Mouse (Mus musculus) monocyte, adult 2 months (primary cell): ENCODE results near the gene Crocc.
A peak's percentile ranks its signal among the peaks of the same experiment; 100 is the strongest.

ENCODE experiments used
- DNase-seq, 2 experiments: peaks; one replicate each; pipeline ENCODE4 v3.0.0; 2022; ENCODE audit warnings: low spot score in 2 of 2, low read depth in 1 of 2

Crocc gene

GRCm38 (mm10) chr4:141067516-141068046 is 7.2 kb upstream of the Crocc start:
- DNase-seq: no peak

GRCm38 (mm10) chr4:141066709-141067515 is 6.6 kb upstream of the Crocc start:
- no peak for DNase-seq

- peak; percentile 45 to 64 for DNase-seq
Observed at GRCm38 (mm10) chr4:141065123-141065522, 4.8 kb upstream of the Crocc start.

- no peak for DNase-seq
Observed at GRCm38 (mm10) chr4:141064104-141064659, 3.8 kb upstream of the Crocc start.

- no peak for DNase-seq
Observed at GRCm38 (mm10) chr4:141059616-141060425, 529 bp downstream of the Crocc start.

- DNase-seq: no peak
Observed at GRCm38 (mm10) chr4:141058835-141059234, 1.5 kb downstream of the Crocc start.

GRCm38 (mm10) chr4:141056970-141057369 is 3.4 kb downstream of the Crocc start:
- DNase-seq: no peak

GRCm38 (mm10) chr4:141053568-141054161 is 6.7 kb downstream of the Crocc start:
- no peak for DNase-seq

- DNase-seq: no peak
Observed at GRCm38 (mm10) chr4:141053138-141053537, 7.2 kb downstream of the Crocc start.

- no peak for DNase-seq
Observed at GRCm38 (mm10) chr4:141052442-141052841, 7.9 kb downstream of the Crocc start.

- DNase-seq: no peak
Observed at GRCm38 (mm10) chr4:141049476-141049835, 10.9 kb downstream of the Crocc start.

- no peak for DNase-seq
Observed at GRCm38 (mm10) chr4:141048810-141049475, 11.4 kb downstream of the Crocc start.

GRCm38 (mm10) chr4:141044816-141045215 is 15.5 kb downstream of the Crocc start:
- DNase-seq: peak in 1 of 2 experiments; percentile 13

- no peak for DNase-seq
Observed at GRCm38 (mm10) chr4:141041117-141041516, 19.2 kb downstream of the Crocc start.

GRCm38 (mm10) chr4:141033606-141034549 is 26.5 kb downstream of the Crocc start:
- no peak for DNase-seq

- peak; percentile 45 to 70 for DNase-seq
Observed at GRCm38 (mm10) chr4:141031733-141032132, 28.6 kb downstream of the Crocc start.

GRCm38 (mm10) chr4:141030541-141031206 is 29.7 kb downstream of the Crocc start:
- no peak for DNase-seq

GRCm38 (mm10) chr4:141024992-141025391 is 35.4 kb downstream of the Crocc start:
- no peak for DNase-seq

GRCm38 (mm10) chr4:141024052-141024451 is 36.3 kb downstream of the Crocc start:
- no peak for DNase-seq
